Mouse (Mus musculus) heart, postnatal 0 days (tissue): ENCODE measurements at regions not wholly inside any gene's neighbourhood (a gene's known extent, or its start where the extent isn't known, plus 50 kb on each side); places are given as distances from the start of the nearest gene placed in this dataset.

Experiments used
- CTCF ChIP-seq: IDR thresholded peaks from 2 replicates; pipeline ENCODE4 v1.5.1; 2016; ENCODE audit warnings: antibody characterized with exemption, control low read depth, low read depth
- EP300 ChIP-seq: IDR thresholded peaks from 2 replicates; pipeline ENCODE4 v1.6.1; 2016; ENCODE audit warnings: antibody characterized with exemption, low read depth

DNA sequence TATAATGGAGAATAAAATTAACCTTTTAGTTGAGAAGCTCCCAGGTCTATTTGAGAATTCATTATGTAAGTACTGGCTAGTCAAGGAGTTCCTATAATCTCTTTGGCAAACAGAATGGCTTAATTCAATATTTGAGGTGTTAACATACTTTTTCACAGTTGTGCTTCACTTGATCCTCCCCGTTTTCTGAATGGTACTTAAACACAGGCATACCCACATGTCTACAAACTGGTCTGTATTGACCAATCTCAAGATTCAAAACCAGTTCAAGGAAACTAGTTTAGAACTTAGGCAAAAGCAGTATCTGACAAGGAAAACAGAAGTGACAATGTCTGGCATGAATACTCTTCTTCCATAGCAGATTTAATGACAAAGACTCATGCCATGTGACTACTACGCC, 583.0 kb upstream of the Dmac1 start:
- TF ChIP-seq CTCF: no peak
- TF ChIP-seq EP300: no peak
